Mouse (Mus musculus): Measurements from ENCODE around the gene Hoxb5.

GRCm38 (mm10) chr11:96352691-96353521, 49.8 kb downstream of the Hoxb5 start:
- TF ChIP-seq EP300 (IDR thresholded peaks at IDR 0.05; ENCODE audit: insufficient read depth, low read depth, low read length) (no peak), CTCF (IDR thresholded peaks at IDR 0.05; ENCODE audit: low read depth, low read length) (no peak), POLR2A (IDR thresholded peaks at IDR 0.05; ENCODE audit: insufficient read depth, low read length) (no peak)
